Mouse (Mus musculus) left cerebral cortex, adult 2 months (tissue): ENCODE measurements around the gene Atp6v0a4. TPM values are rescaled to one million over a fixed set of nuclear protein-coding genes. Genes with fewer than 3 reads are reported as not detected.

Source experiments
- DNase-seq, 2 experiments: peaks; one replicate each; pipeline ENCODE4 v3.0.0; 2021 to 2022; ENCODE audit warnings: low spot score in 2 of 2, mixed read lengths in 1 of 2; ENCODE audit errors: extremely low spot score in 1 of 2
- H3K27ac ChIP-seq: fragments of 200-600 bp; 2 replicates; pipeline ENCODE4 v1.8.1; 2022
- H3K4me3 ChIP-seq: fragments of 200-600 bp; 2 replicates; pipeline ENCODE4 v1.8.1; 2022
- CTCF ChIP-seq: fragments of 200-600 bp; IDR thresholded peaks from 2 replicates; pipeline ENCODE4 v1.8.1; 2022; ENCODE audit warnings: antibody characterized with exemption, mild to moderate bottlenecking, moderate library complexity
- intact Hi-C: fragments of 180-260 bp; cut with DNase I; formaldehyde crosslinking; loops from one replicate; pipeline ENCODE4 v1.15.1; 2025
- long read RNA-seq, 2 experiments: library from polyadenylated mRNA; stranded (forward); transcript quantifications; one replicate each; pipeline ENCODE4 v2.0.0; 2021; ENCODE audit warnings: borderline mapping rate in 2 of 2
- total RNA-seq, 2 experiments: library from RNA; stranded (reverse); gene quantifications; 2 replicates each; pipeline ENCODE4 v1.2.3; 2021

The Atp6v0a4 gene
- total RNA-seq, result 1 to 10 TPM; 2.0 to 2.3 TPM
- long read RNA-seq, experiment 1, partial matches to known transcripts, result 0 of 1 reads
- long read RNA-seq, experiment 1, other reads (novel, unspliced or antisense), result 1 of 1 reads
- long read RNA-seq, experiment 2, result 0 reads

- Histone ChIP-seq H3K4me3 (no peak within 1 kb of the TSS), H3K27ac (no peak within 1 kb of the TSS)
- intact Hi-C loops, result no loop called here
- no peak for DNase-seq
- TF ChIP-seq CTCF, result no peak
These were observed at the start of gene Atp6v0a4 for GRCm38 (mm10) chr6:38124207-38124835. Atp6v0a4 (minus strand) TSS chr6:38124586.

DNA sequence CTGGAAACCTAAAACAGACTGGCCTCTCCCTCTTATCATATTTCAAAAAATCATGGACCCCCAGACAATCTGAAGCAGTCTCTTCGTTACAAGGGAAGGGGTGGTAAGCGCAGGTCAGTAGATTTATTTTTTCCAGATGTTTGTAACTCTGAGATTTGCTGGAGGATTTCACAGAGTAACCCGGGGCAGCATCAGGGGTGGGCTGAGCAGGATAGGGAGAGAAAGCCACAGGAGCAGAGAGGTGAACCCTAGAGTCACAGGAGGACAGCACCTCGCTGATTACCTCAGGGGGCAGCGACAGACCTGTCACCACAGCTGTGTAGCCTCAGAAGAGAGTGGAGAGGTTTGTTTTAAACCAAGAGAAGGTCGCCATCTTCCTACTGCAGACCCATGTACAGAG, 41.0 kb upstream of the Atp6v0a4 start:
- intact Hi-C loops, result no loop called here
- no peak for TF ChIP-seq CTCF
- Histone ChIP-seq H3K4me3 (no peak overlapping the region), H3K27ac (no peak overlapping the region)
- DNase-seq, result no peak

GRCm38 (mm10) chr6:38164705-38165104, 40.3 kb upstream of the Atp6v0a4 start:
- Histone ChIP-seq H3K27ac (no peak overlapping the region), H3K4me3 (no peak overlapping the region)
- intact Hi-C loops, result loop anchor here (5.0 kb wide), 1 partner anchor 88 kb away; the partner anchor contains the start of gene D630045J12Rik
- no peak for TF ChIP-seq CTCF
- peak in 1 of 2 experiments; percentile 26 for DNase-seq

DNA sequence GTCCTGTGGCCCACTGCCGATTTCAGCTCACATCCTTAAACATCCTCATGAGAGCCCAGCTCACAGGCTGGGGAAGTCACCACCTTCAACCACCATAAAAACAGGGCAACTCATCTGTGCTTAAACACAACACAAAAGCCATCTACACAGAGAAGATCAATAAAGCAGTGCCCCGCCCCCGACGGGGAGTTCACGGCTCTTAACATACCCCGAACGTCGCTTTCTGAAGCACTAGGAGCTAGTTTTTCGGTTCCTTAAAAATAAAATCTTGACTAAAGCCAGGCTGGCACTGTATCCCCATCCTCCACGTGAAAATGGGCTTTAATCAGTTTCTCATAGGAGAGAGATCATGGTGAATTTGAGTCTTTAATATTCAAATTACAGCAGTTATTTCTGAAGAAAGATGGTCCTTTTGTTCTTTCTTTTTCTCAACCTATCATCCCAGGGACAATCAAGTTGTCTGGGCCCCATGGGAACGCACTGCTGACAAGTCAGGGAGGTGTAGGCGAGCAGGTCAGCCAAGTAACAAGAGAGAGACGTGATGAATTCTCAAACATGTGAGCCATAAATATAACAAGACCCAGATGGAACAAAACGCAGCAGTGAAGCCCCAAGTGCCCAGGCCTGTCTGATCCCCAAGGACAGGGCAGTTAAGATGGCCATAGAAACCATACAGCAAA, 38.6 kb upstream of the Atp6v0a4 start:
- intact Hi-C loops, result loop anchor here (5.0 kb wide), 1 partner anchor 89 kb away; the partner anchor contains the start of gene D630045J12Rik

GRCm38 (mm10) chr6:38160556-38160955, 36.2 kb upstream of the Atp6v0a4 start:
- no peak overlapping the region for H3K4me3 ChIP-seq
- intact Hi-C loops, result loop anchor here (1.0 to 5.0 kb wide), 2 partner anchors 92 to 166 kb away; partner anchors contain the start of gene D630045J12Rik
- TF ChIP-seq CTCF, result no peak
- DNase-seq, result no peak
- no peak overlapping the region for H3K27ac ChIP-seq

More for the DNA sequence above, 38.6 kb upstream of the Atp6v0a4 start:
- Histone ChIP-seq H3K4me3 (no peak overlapping the region), H3K27ac (no peak overlapping the region)
- TF ChIP-seq CTCF, result no peak
- DNase-seq, result no peak

GRCm38 (mm10) chr6:38160102-38160501, 35.7 kb upstream of the Atp6v0a4 start:
- peak; percentile 90 for TF ChIP-seq CTCF
- peak; percentile 74 to 79 for DNase-seq
- Histone ChIP-seq H3K4me3 (no peak overlapping the region), H3K27ac (no peak overlapping the region)
- intact Hi-C loops, result loop anchor here (1.0 to 5.0 kb wide), 2 partner anchors 92 to 166 kb away; partner anchors contain the start of gene D630045J12Rik

DNA sequence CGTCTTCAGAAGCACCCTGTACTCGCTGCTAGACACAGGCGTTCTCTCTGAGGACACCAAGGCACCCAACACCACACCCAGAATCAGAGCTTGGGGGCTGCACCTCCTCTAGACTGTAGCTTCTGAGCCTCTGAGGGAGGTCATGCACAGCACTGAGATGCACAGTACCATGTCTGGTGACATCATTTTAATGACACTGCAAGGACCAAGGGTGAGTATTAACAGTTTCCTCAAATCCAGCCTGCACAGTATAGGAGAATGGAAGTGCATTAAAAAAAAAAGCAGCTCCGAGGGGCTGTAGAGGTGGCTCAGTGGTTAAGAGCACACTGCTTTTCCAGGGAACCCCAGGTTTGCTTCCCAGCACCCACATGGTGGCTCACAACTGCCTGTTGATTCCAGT, 35.2 kb upstream of the Atp6v0a4 start:
- intact Hi-C loops, result loop anchor here (5.0 kb wide), 1 partner anchor 152 kb away; no protein-coding TSS in a partner anchor
- no peak for DNase-seq

GRCm38 (mm10) chr6:38157925-38158324, 33.5 kb upstream of the Atp6v0a4 start:
- Histone ChIP-seq H3K4me3 (no peak overlapping the region), H3K27ac (no peak overlapping the region)
- no peak for TF ChIP-seq CTCF
- no peak for DNase-seq
- intact Hi-C loops, result loop anchor here (5.0 kb wide), 1 partner anchor 151 kb away; no protein-coding TSS in a partner anchor

More for the DNA sequence above, 35.2 kb upstream of the Atp6v0a4 start:
- Histone ChIP-seq H3K4me3 (no peak overlapping the region), H3K27ac (no peak overlapping the region)
- TF ChIP-seq CTCF, result no peak

DNA sequence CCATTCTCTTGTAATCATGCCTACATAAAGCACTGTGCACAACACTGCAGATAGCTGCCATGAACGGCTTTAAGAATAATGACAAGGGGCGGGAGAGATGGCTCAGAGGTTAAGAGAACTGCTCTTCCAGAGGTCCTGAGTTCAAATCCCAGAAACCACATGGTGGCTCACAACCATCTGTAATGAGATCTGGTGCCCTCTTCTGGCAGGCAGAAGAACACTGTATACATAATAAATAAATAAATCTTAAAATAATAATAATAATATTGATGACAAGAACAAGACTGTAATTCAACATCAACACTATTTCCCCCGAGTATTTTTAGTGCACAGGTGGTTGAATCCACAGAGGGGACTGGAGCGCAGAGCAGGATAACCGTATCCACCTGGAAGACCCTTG, 31.8 kb upstream of the Atp6v0a4 start:
- intact Hi-C loops, result loop anchor here (5.0 kb wide), 1 partner anchor 149 kb away; no protein-coding TSS in a partner anchor
- peak; percentile 39 for TF ChIP-seq CTCF

GRCm38 (mm10) chr6:38152305-38152704, 27.9 kb upstream of the Atp6v0a4 start:
- no peak for DNase-seq
- no peak for TF ChIP-seq CTCF
- Histone ChIP-seq H3K4me3 (no peak overlapping the region), H3K27ac (no peak overlapping the region)
- intact Hi-C loops, result no loop called here

More for the DNA sequence above, 31.8 kb upstream of the Atp6v0a4 start:
- no peak overlapping the region for H3K4me3 ChIP-seq
- H3K27ac ChIP-seq, result no peak overlapping the region
- DNase-seq, result no peak

DNA sequence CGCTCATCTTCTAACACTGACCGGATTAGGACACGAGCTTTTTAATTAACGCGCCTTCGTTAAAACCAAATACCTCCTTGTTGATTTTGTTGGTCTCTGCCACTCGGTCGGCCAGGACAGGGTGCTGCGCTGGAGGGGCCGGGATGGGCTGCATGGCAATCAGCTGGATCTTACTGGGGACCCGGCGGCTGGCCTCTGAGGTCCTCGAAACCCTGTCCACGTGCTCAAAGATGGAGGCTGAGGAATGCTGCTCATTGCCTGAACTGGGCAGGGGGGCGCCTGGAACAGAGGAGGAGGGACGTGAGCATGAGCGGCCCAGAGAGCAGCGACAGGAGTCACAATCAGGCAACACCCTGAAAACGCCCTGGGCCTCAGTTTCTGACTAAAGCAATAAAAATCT, 25.1 kb upstream of the Atp6v0a4 start:
- TF ChIP-seq CTCF, result no peak
- Histone ChIP-seq H3K27ac (no peak overlapping the region), H3K4me3 (no peak overlapping the region)
- intact Hi-C loops, result no loop called here
- no peak for DNase-seq

DNA sequence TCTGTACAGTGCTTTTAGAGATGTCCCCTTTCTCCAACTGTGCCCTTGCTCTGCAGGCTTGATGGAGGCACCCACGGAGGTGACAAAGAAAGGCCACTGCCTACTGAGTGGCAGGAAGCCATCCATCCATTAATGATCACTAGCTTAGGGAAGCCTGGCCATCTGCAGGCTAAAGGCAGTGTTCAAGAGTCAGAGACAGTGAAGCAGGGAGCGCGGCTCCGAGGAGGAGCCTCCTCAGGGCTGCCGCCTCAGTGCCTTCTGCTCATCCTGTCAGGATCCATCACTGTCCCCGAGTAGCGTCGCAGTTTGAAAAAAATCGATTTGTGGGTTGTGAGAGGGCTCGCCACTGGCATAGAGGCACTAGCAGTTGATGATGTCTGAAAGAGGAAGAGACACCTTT, 24.2 kb upstream of the Atp6v0a4 start:
- intact Hi-C loops, result no loop called here
- Histone ChIP-seq H3K4me3 (no peak overlapping the region), H3K27ac (no peak overlapping the region)
- TF ChIP-seq CTCF, result no peak
- no peak for DNase-seq
